Mouse (Mus musculus): Measurements from ENCODE around the gene Aloxe3. TPM values are rescaled to one million over a fixed set of nuclear protein-coding genes. Genes with fewer than 3 reads are reported as not detected.
A peak's percentile ranks its signal among the peaks of the same experiment; 100 is the strongest.

Gene Aloxe3
- total RNA-seq, 2 experiments from 2014 or later, result 0.23 TPM; not detected in 1

- peak; percentile 76 to 90 for DNase-seq (ENCODE audit: low spot score in 2 of 2)
Observed at GRCm38 (mm10) chr11:69171626-69172025, 45.9 kb downstream of the Aloxe3 start.

GRCm38 (mm10) chr11:69172606-69173005 is 46.9 kb downstream of the Aloxe3 start:
- no peak for DNase-seq (ENCODE audit: low spot score in 2 of 2)

GRCm38 (mm10) chr11:69174722-69175121 is 49.0 kb downstream of the Aloxe3 start:
- DNase-seq (ENCODE audit: low spot score in 2 of 2), result no peak

GRCm38 (mm10) chr11:69178525-69178924 is 52.8 kb downstream of the Aloxe3 start:
- DNase-seq (ENCODE audit: low spot score in 2 of 2), result no peak

GRCm38 (mm10) chr11:69179512-69179911 is 53.8 kb downstream of the Aloxe3 start:
- DNase-seq (ENCODE audit: low spot score in 2 of 2), result no peak

GRCm38 (mm10) chr11:69180120-69180519 is 54.4 kb downstream of the Aloxe3 start:
- DNase-seq (ENCODE audit: low spot score in 2 of 2), result no peak

GRCm38 (mm10) chr11:69185031-69185430 is 59.3 kb downstream of the Aloxe3 start:
- DNase-seq (ENCODE audit: low spot score in 2 of 2), result no peak

- DNase-seq (ENCODE audit: low spot score in 2 of 2), result no peak
Observed at GRCm38 (mm10) chr11:69185936-69186335, 60.2 kb downstream of the Aloxe3 start.

- no peak for DNase-seq (ENCODE audit: low spot score in 2 of 2)
Observed at GRCm38 (mm10) chr11:69192840-69193239, 67.1 kb downstream of the Aloxe3 start.

GRCm38 (mm10) chr11:69196766-69197165 is 71.1 kb downstream of the Aloxe3 start:
- no peak for DNase-seq (ENCODE audit: low spot score in 2 of 2)

GRCm38 (mm10) chr11:69197194-69197593 is 71.5 kb downstream of the Aloxe3 start:
- no peak for DNase-seq (ENCODE audit: low spot score in 2 of 2)

- DNase-seq (ENCODE audit: low spot score in 2 of 2), result no peak
Observed at GRCm38 (mm10) chr11:69197743-69198142, 72.0 kb downstream of the Aloxe3 start, which contains the start of gene Alox8. TSS of gene Alox8 (minus strand) at chr11:69197843.

Other genes with a start within 250 kb of the Aloxe3 start
- under 1 TPM in 1 of 2 experiments, not detected in 1; 0.07 TPM for gene Rnf222, start 237.3 kb upstream of the Aloxe3 start, total RNA-seq (2021)
- gene Rpl26, start 224.3 kb upstream of the Aloxe3 start, total RNA-seq (2021), result 1,000 to 10,000 TPM; 1,219 to 1,338 TPM
- not detected for gene Odf4, start 198.8 kb upstream of the Aloxe3 start, total RNA-seq (2021)
- gene Arhgef15, start 168.4 kb upstream of the Aloxe3 start, total RNA-seq (2021), result 10 to 100 TPM; 16.9 to 19.0 TPM
- 1 to 10 TPM; 1.1 to 2.7 TPM for gene Slc25a35, start 157.8 kb upstream of the Aloxe3 start, total RNA-seq (2021)
- 10 to 100 TPM; 23.5 to 25.1 TPM for gene Rangrf, start 150.7 kb upstream of the Aloxe3 start, total RNA-seq (2021)
- 10 to 100 TPM; 14.9 to 16.8 TPM for gene Pfas, start 117.4 kb upstream of the Aloxe3 start, total RNA-seq (2021)
- gene Ctc1, start 110.0 kb upstream of the Aloxe3 start, total RNA-seq (2021), result 10 to 100 TPM; 21.9 to 23.1 TPM
- 10 to 100 TPM; 25.6 TPM for gene Aurkb, start 80.2 kb upstream of the Aloxe3 start, total RNA-seq (2021)
- 10 to 100 TPM; 14.6 to 14.9 TPM for gene Borcs6, start 66.2 kb upstream of the Aloxe3 start, total RNA-seq (2021)
- gene Tmem107, start 55.1 kb upstream of the Aloxe3 start, total RNA-seq (2021), result 10 to 100 TPM; 11.7 to 14.3 TPM
- 10 to 100 TPM; 61.1 to 70.4 TPM for gene Vamp2, start 37.4 kb upstream of the Aloxe3 start, total RNA-seq (2021)
- gene Per1, start 30.7 kb upstream of the Aloxe3 start, total RNA-seq (2021), result 10 to 100 TPM; 32.1 to 49.3 TPM
- under 1 TPM; 0.34 to 0.54 TPM for gene Hes7, start 5.5 kb upstream of the Aloxe3 start, total RNA-seq (2021)
- under 1 TPM; 0.29 to 0.56 TPM for gene 9130213A22Rik, start 3.3 kb upstream of the Aloxe3 start, total RNA-seq (2021)
- not detected for gene Alox12b, start 31.1 kb downstream of the Aloxe3 start, total RNA-seq (2021)
- gene Alox8, start 71.9 kb downstream of the Aloxe3 start, total RNA-seq (2021), result not detected
- gene Gucy2e, start 111.1 kb downstream of the Aloxe3 start, total RNA-seq (2021), result not detected
- gene Cntrob, start 197.9 kb downstream of the Aloxe3 start, total RNA-seq (2021), result 10 to 100 TPM; 12.0 to 12.9 TPM
- 10 to 100 TPM; 62.2 to 63.1 TPM for gene Trappc1, start 198.1 kb downstream of the Aloxe3 start, total RNA-seq (2021)
- under 1 TPM; 0.49 to 0.56 TPM for gene Kcnab3, start 200.4 kb downstream of the Aloxe3 start, total RNA-seq (2021)
- 1 to 10 TPM; 2.8 to 3.1 TPM for gene Rnf227, start 214.6 kb downstream of the Aloxe3 start, total RNA-seq (2021)
- gene Chd3, start 243.5 kb downstream of the Aloxe3 start, total RNA-seq (2021), result 10 to 100 TPM; 73.0 to 80.8 TPM